In genomic region chr3:137289683-137289984, GRCm38 (mm10) we compare ENCODE assay signal across 17 mouse cellular contexts. TPM values are rescaled to one million over a fixed set of nuclear protein-coding genes. Genes with fewer than 3 reads are reported as not detected.
DNase-seq lines count a peak whose midpoint lies in the region; ATAC-seq lines count a peak whose summit lies in the region.
"Had no signal": no experiment of that assay in that cellular context is flagged by ENCODE, and none has a peak within 500 bp of the region (broad histone marks: within the 10 kb centered on the region; RNA-seq: fewer than 3 reads in every experiment).

No protein-coding gene starts in this region.

- H3K4me3 ChIP-seq in embryonic facial prominence, embryonic 12.5 days = no peak overlapping the region
- no peak overlapping the region for H3K4me3 ChIP-seq in embryonic facial prominence, embryonic 10.5 days
- H3K4me3 ChIP-seq in neural tube, embryonic 11.5 days (ENCODE audit: low read depth, low read length) = no peak overlapping the region
- H3K4me3 ChIP-seq in limb, embryonic 15.5 days = no peak overlapping the region

- no peaks in the 10 kb centered on the region for H3K9me3 ChIP-seq in embryonic facial prominence, embryonic 12.5 days
- H3K9me3 ChIP-seq in embryonic facial prominence, embryonic 10.5 days = no peaks in the 10 kb centered on the region
- H3K9me3 ChIP-seq in neural tube, embryonic 11.5 days (ENCODE audit: control insufficient read depth, low read length) = no peaks in the 10 kb centered on the region
- H3K9me3 ChIP-seq in limb, embryonic 15.5 days = no peaks in the 10 kb centered on the region

- 0 out of 2 replicates have a peak, but pooled peaks have one; percentile 28 for ATAC-seq in embryonic facial prominence, embryonic 12.5 days (ENCODE audit: insufficient number of reproducible peaks, insufficient read depth, low FRiP score, low TSS enrichment)
- ATAC-seq in neural tube, embryonic 11.5 days (ENCODE audit: insufficient read depth, low FRiP score, low TSS enrichment) = peak; percentile 79
- ATAC-seq in limb, embryonic 15.5 days (ENCODE audit: insufficient number of reproducible peaks, low FRiP score, low TSS enrichment, low read depth) = peak; percentile 55; the same call in 1 of the 2 replicates
- no peak for ATAC-seq in megakaryocyte progenitor cell, adult 5-6 weeks (replicated peaks; ENCODE audit: poor library complexity)
- ATAC-seq: forebrain, embryonic 16.5 days had no signal

- H3K36me3 ChIP-seq in embryonic facial prominence, embryonic 12.5 days = no peaks in the 10 kb centered on the region
- no peaks in the 10 kb centered on the region for H3K36me3 ChIP-seq in embryonic facial prominence, embryonic 10.5 days (replicated peaks)
- H3K36me3 ChIP-seq in neural tube, embryonic 11.5 days (ENCODE audit: control insufficient read depth, insufficient read depth, low read length) = no peaks in the 10 kb centered on the region
- H3K36me3 ChIP-seq in limb, embryonic 15.5 days = no peaks in the 10 kb centered on the region

- no peak overlapping the region for H3K27ac ChIP-seq in embryonic facial prominence, embryonic 12.5 days
- no peak overlapping the region for H3K27ac ChIP-seq in embryonic facial prominence, embryonic 10.5 days (replicated peaks)
- no peak overlapping the region for H3K27ac ChIP-seq in neural tube, embryonic 11.5 days (ENCODE audit: low read depth, low read length)
- 0 out of 2 replicates have a peak overlapping the region, but pooled peaks have one; percentile 22 for H3K27ac ChIP-seq in limb, embryonic 15.5 days
- H3K27ac ChIP-seq: liver, embryonic 14.5 days had no signal

- DNase-seq in embryonic facial prominence, embryonic 10.5 days (ENCODE audit: low spot score) = no peak
- no peak for DNase-seq in neural tube, embryonic 11.5 days (ENCODE audit: low spot score)
- no peak for DNase-seq in neural tube, embryonic 10.5 days (ENCODE audit: extremely low spot score, low spot score)
- DNase-seq in layer of hippocampus, adult 9-11 months = no peak
- no peak for DNase-seq in cerebellum, adult 8-10 months
- DNase-seq: adrenal gland, postnatal 10 days; cerebellum, adult 11-12 months; heart, adult 18-20 months; kidney, postnatal 4 days; retina, postnatal 1 day; right cerebral cortex, postnatal 4 days; thymus, postnatal 25 days had no signal

- H3K4me1 ChIP-seq in embryonic facial prominence, embryonic 12.5 days = peaks cover 3% of the 10 kb centered on the region; the same call in 1 of the 2 replicates
- 0 out of 2 replicates have a peak, but pooled peaks cover 4% of the 10 kb centered on the region for H3K4me1 ChIP-seq in embryonic facial prominence, embryonic 10.5 days
- peaks cover 5% of the 10 kb centered on the region; the same call in 1 of the 2 replicates for H3K4me1 ChIP-seq in neural tube, embryonic 11.5 days (ENCODE audit: control insufficient read depth, insufficient read depth, low read length)
- no peaks in the 10 kb centered on the region for H3K4me1 ChIP-seq in limb, embryonic 15.5 days

- H3K4me2 ChIP-seq in embryonic facial prominence, embryonic 12.5 days (replicated peaks) = no peak overlapping the region
- H3K4me2 ChIP-seq in neural tube, embryonic 11.5 days (ENCODE audit: low read depth) = no peak overlapping the region
- no peak overlapping the region for H3K4me2 ChIP-seq in limb, embryonic 15.5 days

- 64% methylated on average over 3 of the region's 3 CpGs for WGBS in embryonic facial prominence, embryonic 12.5 days
- 72% methylated on average over 3 of the region's 3 CpGs for WGBS in embryonic facial prominence, embryonic 10.5 days
- WGBS in neural tube, embryonic 11.5 days = 23% methylated on average over 3 of the region's 3 CpGs
- WGBS in limb, embryonic 15.5 days = 31% methylated on average over 3 of the region's 3 CpGs

- no peak overlapping the region for H3K9ac ChIP-seq in embryonic facial prominence, embryonic 12.5 days
- H3K9ac ChIP-seq in neural tube, embryonic 11.5 days (ENCODE audit: low read length) = no peak overlapping the region
- H3K9ac ChIP-seq in limb, embryonic 15.5 days = no peak overlapping the region
- H3K9ac ChIP-seq: liver, embryonic 14.5 days had no signal

- no peaks in the 10 kb centered on the region for H3K27me3 ChIP-seq in embryonic facial prominence, embryonic 12.5 days
- no peaks in the 10 kb centered on the region for H3K27me3 ChIP-seq in embryonic facial prominence, embryonic 10.5 days (replicated peaks; ENCODE audit: low read depth, poor library complexity, severe bottlenecking)
- no peaks in the 10 kb centered on the region for H3K27me3 ChIP-seq in neural tube, embryonic 11.5 days (ENCODE audit: control insufficient read depth, insufficient read depth, low read length)
- H3K27me3 ChIP-seq in limb, embryonic 15.5 days = no peaks in the 10 kb centered on the region

RNA-seq across cellular contexts. Expression of gene Emcn, which starts 51.2 kb away (rescaled TPM):
- 35.2 TPM in 2 replicates for polyA plus RNA-seq in embryonic facial prominence, embryonic 12.5 days (2016; fragmentation: Nextera tagmentation; extraction: Ambion mirVana)
- 29.3 and 30.3 TPM in 2 replicates for polyA plus RNA-seq in embryonic facial prominence, embryonic 10.5 days (2016; fragmentation: Nextera tagmentation; extraction: Ambion mirVana)
- polyA plus RNA-seq in neural tube, embryonic 11.5 days (2014; fragmentation: Nextera tagmentation; extraction: Ambion mirVana) = 29.7 and 32.0 TPM in 2 replicates
- 31.1 and 33.9 TPM in 2 replicates for polyA plus RNA-seq in limb, embryonic 15.5 days (2015; fragmentation: Nextera tagmentation; extraction: Ambion mirVana)
- 0.88 and 2.0 TPM in 2 replicates for total RNA-seq in megakaryocyte progenitor cell, adult 5-6 weeks (2015)
- total RNA-seq in megakaryocyte progenitor cell, adult 5-6 weeks (2017) = 0.12 and 1.6 TPM in 2 replicates
